ENCODE assay signal across 9 mouse cellular contexts in the genomic region with DNA sequence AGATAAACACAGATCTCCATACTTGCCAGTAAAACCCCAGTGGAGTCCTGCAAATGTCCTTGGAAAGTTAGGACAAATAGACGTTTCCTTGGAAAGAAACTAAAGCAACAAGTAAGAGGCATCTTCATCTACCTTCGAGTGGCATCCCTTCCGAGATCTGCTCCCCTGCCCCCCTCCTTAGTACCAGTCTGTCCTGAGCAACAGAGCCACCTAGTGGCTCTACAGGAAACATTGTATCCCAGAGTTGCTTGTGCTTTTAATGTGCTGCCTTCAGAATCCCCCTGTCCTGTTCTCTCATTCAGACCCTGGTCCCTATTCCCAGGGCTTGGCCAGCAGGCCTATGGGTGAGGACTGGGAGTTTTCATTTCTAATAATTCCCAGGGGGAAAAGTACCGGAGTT.
DNase-seq lines count a peak whose midpoint lies in the region; ATAC-seq and TF ChIP-seq lines count a peak whose summit lies in the region.
"Had no signal": no experiment of that assay in that cellular context is flagged by ENCODE, and none has a peak within 500 bp of the region (broad histone marks: within the 10 kb centered on the region; RNA-seq: fewer than 3 reads in every experiment).

No protein-coding gene starts in this region.

- no peaks in the 10 kb centered on the region for H3K27me3 ChIP-seq in kidney, embryonic 14.5 days (ENCODE audit: control insufficient read depth, insufficient read depth, low read length)
- no peaks in the 10 kb centered on the region for H3K27me3 ChIP-seq in ES-Bruce4 (ENCODE audit: control insufficient read depth, insufficient read depth, low read length, poor library complexity, severe bottlenecking)
- no peaks in the 10 kb centered on the region for H3K27me3 ChIP-seq in forebrain, embryonic 13.5 days
- H3K27me3 ChIP-seq: liver, embryonic 13.5 days; stomach, embryonic 15.5 days had no signal

- ATAC-seq in kidney, embryonic 14.5 days (ENCODE audit: low FRiP score, low TSS enrichment): no peak
- peak; percentile 50; the same call in 1 of the 2 replicates for ATAC-seq in forebrain, embryonic 13.5 days

- TF ChIP-seq POLR2A in ES-Bruce4 (IDR thresholded peaks at IDR 0.05; ENCODE audit: insufficient read depth, low read length): no peak

- WGBS in kidney, embryonic 14.5 days: 22% methylated on average over 4 of the region's 4 CpGs
- WGBS in forebrain, embryonic 13.5 days: 20% methylated on average over 4 of the region's 4 CpGs

- TF ChIP-seq EP300 in ES-Bruce4 (IDR thresholded peaks at IDR 0.05; ENCODE audit: insufficient read depth, low read depth, low read length): no peak

- H3K27ac ChIP-seq in kidney, embryonic 14.5 days (ENCODE audit: low read depth, low read length): no peak overlapping the region
- H3K27ac ChIP-seq in ES-Bruce4 (ENCODE audit: insufficient read depth, low read length): no peak overlapping the region
- H3K27ac ChIP-seq in forebrain, embryonic 13.5 days: no peak overlapping the region
- H3K27ac ChIP-seq: liver, embryonic 13.5 days; stomach, embryonic 15.5 days had no signal

- H3K4me1 ChIP-seq in kidney, embryonic 14.5 days (ENCODE audit: control insufficient read depth, insufficient read depth, low read length): no peaks in the 10 kb centered on the region
- no peaks in the 10 kb centered on the region for H3K4me1 ChIP-seq in ES-Bruce4 (ENCODE audit: control insufficient read depth, insufficient read depth, low read length)
- H3K4me1 ChIP-seq in forebrain, embryonic 13.5 days: no peaks in the 10 kb centered on the region
- H3K4me1 ChIP-seq: liver, embryonic 13.5 days; stomach, embryonic 15.5 days had no signal

- H3K4me2 ChIP-seq in kidney, embryonic 14.5 days (replicated peaks; ENCODE audit: low read depth, low read length): no peak overlapping the region
- H3K4me2 ChIP-seq in forebrain, embryonic 13.5 days: no peak overlapping the region
- H3K4me2 ChIP-seq: liver, embryonic 13.5 days; stomach, embryonic 15.5 days had no signal

- DNase-seq in kidney, postnatal 10 days: peak; percentile 15
- peak; percentile 30 for DNase-seq in 416B (ENCODE audit: low read depth)
- DNase-seq in spleen, postnatal 36 days (ENCODE audit: low spot score in 2 of 2): no peak
- DNase-seq in frontal cortex, postnatal 14 days (ENCODE audit: low spot score in 2 of 2): no peak
- DNase-seq: liver, embryonic 13.5 days had no signal

- no peaks in the 10 kb centered on the region for H3K9me3 ChIP-seq in kidney, embryonic 14.5 days (ENCODE audit: control insufficient read depth, low read length)
- H3K9me3 ChIP-seq in ES-Bruce4 (replicated peaks; ENCODE audit: control insufficient read depth, insufficient read depth, low read length, poor library complexity, severe bottlenecking): no peaks in the 10 kb centered on the region
- no peaks in the 10 kb centered on the region for H3K9me3 ChIP-seq in forebrain, embryonic 13.5 days (replicated peaks)
- H3K9me3 ChIP-seq: liver, embryonic 13.5 days; stomach, embryonic 15.5 days had no signal

- H3K36me3 ChIP-seq in kidney, embryonic 14.5 days (ENCODE audit: control insufficient read depth, insufficient read depth, low read length): no peaks in the 10 kb centered on the region
- H3K36me3 ChIP-seq in ES-Bruce4 (ENCODE audit: control insufficient read depth, insufficient read depth, low read length, poor library complexity, severe bottlenecking): no peaks in the 10 kb centered on the region
- no peaks in the 10 kb centered on the region for H3K36me3 ChIP-seq in forebrain, embryonic 13.5 days (ENCODE audit: poor library complexity, severe bottlenecking)
- H3K36me3 ChIP-seq: liver, embryonic 13.5 days; stomach, embryonic 15.5 days had no signal

- TF ChIP-seq CTCF in ES-Bruce4 (IDR thresholded peaks at IDR 0.05; ENCODE audit: low read depth, low read length): peak; percentile 67

- H3K9ac ChIP-seq in kidney, embryonic 14.5 days (ENCODE audit: low read depth, low read length): no peak overlapping the region
- no peak overlapping the region for H3K9ac ChIP-seq in ES-Bruce4 (ENCODE audit: low read depth, poor library complexity, severe bottlenecking)
- H3K9ac ChIP-seq in forebrain, embryonic 13.5 days: no peak overlapping the region
- H3K9ac ChIP-seq: liver, embryonic 13.5 days; stomach, embryonic 15.5 days had no signal

- no peak overlapping the region for H3K4me3 ChIP-seq in kidney, embryonic 14.5 days (ENCODE audit: low read length)
- H3K4me3 ChIP-seq in ES-Bruce4 (ENCODE audit: low read depth, low read length): no peak overlapping the region
- no peak overlapping the region for H3K4me3 ChIP-seq in forebrain, embryonic 13.5 days
- H3K4me3 ChIP-seq: liver, embryonic 13.5 days; stomach, embryonic 15.5 days had no signal

Comparison
In these comparisons a context has a peak if more than half of its experiments do, and no peak if none do; other contexts are left out.
1. DNase-seq: peak in kidney, postnatal 10 days (single experiment) and 416B (single experiment); none in spleen, postnatal 36 days (0 of 2) and frontal cortex, postnatal 14 days (0 of 2).